Mouse (Mus musculus): ENCODE measurements at regions not wholly inside any gene's neighbourhood (a gene's known extent, or its start where the extent isn't known, plus 50 kb on each side); places are given as distances from the start of the nearest gene placed in this dataset.
A peak's percentile ranks its signal among the peaks of the same experiment; 100 is the strongest.
"Not testable (repeated sequence)": the region's sequence is repeated elsewhere in the genome, so short reads cannot be mapped to it uniquely, and the experiment has no call there.

DNA sequence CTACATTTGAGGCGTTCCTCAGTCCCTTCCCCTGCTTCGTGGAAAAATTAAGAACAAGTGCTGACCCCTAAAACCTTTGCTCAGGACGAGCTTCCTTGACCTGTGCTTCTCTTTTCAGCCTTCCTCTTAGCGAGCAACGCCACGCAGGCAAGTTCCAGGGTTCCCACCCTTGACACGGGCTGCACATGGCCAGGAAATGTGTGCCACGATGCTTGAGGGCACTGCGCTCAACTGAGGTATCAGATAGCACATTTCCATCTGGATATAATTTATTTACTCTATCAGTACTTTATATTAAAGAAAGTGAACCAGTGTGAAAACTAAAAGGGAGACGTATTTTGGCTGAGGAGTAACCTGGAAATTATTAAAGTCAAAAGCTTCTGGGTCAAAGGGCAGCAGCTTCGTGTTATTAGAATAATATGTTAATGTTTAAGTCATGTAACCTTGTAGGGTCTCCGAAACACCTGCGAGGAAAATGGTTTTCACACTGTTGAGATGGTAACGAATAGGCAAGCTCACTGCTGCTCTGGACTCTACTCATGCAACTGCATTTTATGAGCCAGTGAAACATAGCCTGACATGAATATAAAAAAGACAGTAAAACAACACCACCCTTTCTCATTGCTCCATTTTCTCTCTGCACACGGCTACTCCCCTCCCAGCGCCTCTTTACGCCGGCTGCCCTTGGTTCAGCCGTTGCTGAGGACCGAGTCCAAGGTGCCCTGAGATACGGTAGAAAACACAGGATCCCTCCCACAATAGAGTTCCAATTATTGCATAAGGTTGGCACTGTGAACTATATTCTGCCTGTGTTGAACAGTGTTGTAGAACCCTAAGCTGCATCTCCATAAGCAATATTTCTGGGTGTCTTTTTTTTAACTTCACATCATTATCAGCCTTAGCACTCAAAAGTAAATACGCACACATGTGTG, 204.9 kb upstream of the Intu start:
- DNase-seq (ENCODE audit: low spot score in 2 of 2): no peak

DNA sequence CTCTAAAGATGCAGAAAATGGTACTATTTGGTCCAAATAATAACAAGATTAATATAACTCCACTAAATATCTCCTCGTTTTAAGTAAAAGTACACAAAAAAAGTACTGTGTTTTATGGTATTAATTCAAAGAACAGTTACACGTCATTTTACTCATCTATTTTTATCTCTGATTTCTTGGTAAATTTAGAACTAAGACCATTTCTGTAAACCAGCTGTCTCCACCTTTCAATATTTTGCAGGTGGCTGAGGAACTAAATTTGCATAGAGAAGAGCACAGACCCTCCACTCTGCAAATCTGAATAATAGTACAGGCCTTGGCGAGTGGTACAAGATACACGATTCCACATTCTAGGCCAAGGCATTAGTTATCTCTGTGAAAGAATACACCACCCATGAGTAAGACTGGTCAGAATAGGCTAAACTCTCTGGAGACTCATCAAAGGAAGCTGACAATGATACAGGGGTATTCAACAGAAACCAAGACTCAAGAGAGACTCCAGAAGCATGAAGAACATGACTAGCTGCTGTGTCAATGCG, 191.5 kb upstream of the Intu start:
- DNase-seq (ENCODE audit: low spot score in 2 of 2): no peak

DNA sequence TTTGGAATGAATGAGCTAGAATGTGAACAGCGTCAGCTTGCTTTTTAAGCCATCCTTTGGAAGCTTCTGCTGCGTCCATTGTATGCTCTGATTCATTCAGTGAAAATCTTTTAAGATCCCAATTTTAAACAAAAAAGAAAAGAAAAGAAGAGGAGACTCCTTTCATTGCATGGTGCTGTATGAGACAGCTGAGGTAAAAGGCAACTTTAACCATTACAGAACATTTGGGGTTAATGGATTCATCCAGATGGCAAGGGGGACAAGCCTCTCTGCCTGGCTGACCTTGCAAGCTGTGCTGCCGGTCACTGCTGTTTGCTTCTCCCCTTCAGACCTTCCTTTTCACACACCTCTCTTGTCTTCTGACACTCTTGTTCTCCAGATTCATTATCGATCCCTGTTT, 176.0 kb upstream of the Intu start:
- no peak for DNase-seq (ENCODE audit: low spot score in 2 of 2)

DNA sequence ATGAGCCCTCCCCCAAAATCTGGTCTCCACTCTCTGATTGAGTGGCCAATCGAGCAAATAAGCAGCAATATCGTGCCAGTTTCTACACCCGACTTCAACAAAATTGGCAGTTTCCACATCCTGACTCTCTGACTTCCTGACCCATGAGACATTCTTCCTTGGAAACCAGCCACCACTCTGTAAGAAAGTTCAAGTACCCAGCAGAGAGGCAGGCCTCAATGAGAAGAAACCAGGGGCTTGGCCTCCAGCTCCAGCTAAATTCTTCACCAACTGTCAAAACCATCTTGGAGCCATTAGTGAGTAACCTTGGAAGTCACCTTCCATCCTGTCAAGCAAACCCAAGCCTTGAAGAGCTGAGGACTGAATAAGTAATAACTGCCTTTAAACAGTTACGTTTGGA, 162.7 kb upstream of the Intu start:
- no peak for DNase-seq (ENCODE audit: low spot score in 2 of 2)

DNA sequence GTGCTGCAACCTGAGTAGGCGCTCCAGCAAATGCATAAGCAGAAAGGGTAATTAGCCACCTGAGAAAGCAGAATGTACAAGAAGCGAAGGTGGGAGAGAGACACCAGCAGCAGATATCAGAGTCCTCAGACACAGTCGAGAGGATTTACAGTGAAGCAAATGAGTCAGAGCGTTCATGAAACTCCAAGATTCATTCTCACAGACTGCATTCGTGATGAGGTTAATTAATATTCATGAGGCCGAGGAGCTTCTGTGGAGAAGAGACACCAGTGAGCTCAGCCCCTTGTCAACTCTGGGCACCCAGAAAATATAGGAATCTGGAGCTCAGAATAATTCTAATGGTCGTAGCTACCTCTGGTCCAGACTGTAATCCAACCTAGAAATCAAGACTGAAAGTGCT, 159.7 kb upstream of the Intu start:
- no peak for DNase-seq (ENCODE audit: low spot score in 2 of 2)

DNA sequence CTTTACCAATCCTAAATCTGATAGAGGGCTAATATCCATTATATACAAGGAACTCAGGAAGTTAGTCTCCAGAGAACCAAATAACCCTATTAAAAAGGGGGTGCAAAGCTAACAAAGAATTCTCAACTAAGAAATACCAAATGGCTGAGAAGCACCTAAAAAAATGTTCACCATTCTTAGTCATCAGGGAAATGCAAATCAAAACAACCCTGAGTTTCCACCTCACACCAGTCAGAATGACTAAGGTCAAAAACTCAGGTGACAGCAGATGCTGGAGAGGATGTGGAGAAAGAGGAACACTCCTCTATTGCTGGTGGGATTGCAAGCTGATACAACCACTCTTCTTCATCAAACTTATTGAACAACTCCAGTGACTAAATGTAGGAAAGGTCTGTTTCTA, 154.9 kb upstream of the Intu start:
- not testable (repeated sequence) for DNase-seq (ENCODE audit: low spot score in 2 of 2)

DNA sequence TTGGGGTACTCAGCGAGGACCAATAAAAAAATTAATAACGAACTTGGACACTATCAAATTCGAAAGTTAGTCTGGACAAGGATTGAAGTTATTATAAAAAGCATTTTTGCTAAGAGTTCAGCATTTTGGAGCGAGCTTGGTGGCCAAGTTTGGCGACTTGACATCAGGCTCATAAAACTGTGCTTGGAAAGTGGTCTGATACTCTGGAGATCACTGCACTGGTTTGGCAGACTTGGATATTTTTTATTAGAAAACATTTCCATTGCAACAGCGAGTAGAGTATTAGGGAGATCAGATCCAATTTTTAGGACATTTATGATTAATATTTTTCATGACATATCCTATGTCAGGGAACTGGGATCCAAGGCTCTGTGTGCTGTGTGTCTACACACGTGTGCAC, 153.7 kb upstream of the Intu start:
- DNase-seq (ENCODE audit: low spot score in 2 of 2): no peak

DNA sequence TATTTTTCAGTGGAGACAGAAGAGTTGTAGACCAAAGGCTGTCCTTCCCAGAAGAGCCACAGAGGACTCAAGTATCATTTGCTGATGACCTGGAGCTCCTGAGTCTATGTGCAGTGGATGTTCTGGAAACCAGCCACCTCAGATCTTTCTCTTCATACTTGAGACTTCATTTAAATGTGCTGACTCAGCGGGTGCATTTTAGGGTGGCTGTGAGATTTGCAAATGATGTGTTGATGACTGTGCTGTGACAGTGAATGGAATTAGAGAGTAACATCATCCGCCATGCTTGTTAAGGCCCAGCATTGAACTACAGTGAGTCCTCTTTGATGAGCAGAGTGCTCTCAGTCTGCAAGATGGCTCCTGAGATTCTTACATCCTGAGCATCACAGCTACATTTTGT, 152.0 kb upstream of the Intu start:
- no peak for DNase-seq (ENCODE audit: low spot score in 2 of 2)

DNA sequence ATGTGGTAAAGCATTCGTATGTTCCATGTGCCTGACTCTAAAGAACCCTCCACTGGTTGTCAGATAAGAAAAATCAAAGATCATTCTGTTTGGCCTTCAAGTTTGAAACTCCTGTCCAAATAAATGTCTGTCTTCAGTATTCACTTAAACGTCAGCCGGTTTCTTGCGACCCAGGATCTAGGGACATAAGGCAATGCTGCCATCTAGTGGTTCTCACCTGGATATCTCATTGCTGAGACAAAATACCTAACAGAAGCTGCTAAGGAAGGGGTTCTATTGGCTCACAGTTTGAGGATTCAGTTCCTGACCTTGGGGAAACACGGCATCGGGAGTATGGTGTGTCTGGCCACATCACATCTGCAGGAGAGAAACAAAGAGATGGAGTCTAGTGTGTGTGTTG, 139.5 kb upstream of the Intu start:
- DNase-seq (ENCODE audit: low spot score in 2 of 2): peak; percentile 12 to 19

DNA sequence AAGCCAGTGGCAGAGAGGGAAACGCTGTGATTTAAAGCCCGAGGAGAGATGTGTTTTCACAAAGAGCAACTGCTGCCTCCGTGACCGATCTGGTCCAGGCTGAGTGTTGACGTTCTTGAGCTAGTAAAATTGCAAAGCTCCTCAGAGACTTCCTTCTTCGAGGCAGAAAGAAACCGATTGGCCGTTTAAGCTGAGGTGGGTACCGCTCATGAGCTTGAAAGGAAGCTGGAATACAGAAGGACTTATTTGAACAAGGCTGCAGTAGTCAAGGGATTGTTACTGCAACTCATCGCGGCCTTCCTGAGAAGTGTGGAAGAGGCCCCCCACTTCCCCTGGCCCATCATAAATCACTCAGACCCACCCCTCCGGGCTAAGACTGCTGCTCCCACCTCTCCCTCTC, 132.9 kb upstream of the Intu start:
- DNase-seq (ENCODE audit: low spot score in 2 of 2): no peak

DNA sequence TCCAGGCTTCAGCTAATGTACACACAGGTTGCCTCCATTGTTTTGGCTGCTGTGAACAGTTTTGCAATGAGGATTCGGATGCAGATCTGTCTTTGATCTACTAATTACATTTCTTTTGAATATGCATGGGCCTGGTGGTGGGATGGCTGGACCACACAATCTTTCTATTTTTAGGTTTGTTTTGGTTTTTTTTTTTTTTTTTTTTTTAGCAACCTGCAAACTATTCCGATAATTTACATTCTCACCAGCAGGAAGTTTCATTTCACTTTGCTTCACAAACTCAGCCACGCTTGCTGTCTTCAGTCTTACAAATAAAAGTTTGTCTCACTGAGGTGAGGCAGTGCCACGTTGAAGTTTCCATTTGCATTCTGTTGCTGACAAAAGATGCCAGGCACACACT, 127.7 kb upstream of the Intu start:
- DNase-seq (ENCODE audit: low spot score in 2 of 2): no peak

DNA sequence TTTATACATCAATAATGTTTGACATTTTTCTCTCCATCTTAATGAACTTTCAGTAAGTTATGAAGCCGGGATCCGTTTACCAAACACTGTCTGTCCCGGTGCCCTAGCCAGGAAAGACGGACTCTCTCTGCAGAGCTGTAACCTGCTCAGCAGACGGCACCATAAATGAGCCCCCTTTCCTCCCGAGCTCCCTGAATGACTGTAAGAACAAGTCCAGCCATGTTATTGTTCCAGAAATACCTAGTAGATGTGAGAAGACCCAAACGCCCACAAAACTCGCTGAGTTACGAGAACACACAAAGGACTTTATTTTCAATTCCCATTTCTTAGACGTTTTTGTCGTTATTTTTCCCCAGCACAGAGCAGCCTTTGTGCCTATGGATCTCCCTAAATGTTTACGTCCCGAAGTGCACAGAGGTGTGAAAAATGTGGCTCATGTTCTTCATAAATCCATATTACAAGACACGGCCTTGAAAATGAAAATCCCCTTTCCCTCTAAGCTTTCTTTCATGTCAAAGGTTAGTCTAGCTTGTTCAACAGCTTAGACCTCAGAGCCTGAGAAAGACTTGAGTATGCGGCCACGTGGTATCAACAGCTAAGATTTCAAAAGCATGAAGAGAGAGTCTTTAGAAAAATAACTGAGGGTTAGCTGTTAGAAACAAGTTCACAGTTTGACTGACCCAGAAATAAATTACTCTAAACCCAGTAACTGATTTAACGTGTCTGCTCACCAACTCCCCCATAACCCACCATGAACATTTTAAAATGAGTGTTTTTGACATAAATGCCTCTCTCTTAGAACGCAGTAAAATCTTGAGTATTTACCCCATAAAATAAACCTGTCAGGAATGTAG, 125.8 kb upstream of the Intu start:
- DNase-seq (ENCODE audit: low spot score in 2 of 2): no peak

DNA sequence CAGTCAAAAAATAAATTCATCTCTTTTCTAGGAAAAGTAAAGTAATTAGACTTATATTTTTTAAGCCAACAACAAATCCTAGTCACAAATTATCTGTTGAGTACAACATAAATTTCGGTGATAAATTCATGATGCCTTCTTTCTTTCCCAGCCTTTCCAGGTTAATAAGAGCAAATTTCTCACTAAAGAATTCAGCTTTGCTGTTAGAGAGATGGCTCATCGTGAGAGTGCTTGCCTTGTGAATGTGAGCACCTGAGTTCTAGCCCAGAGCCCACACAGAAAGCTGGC, 125.2 kb upstream of the Intu start:
- DNase-seq (ENCODE audit: low spot score in 2 of 2): no peak

DNA sequence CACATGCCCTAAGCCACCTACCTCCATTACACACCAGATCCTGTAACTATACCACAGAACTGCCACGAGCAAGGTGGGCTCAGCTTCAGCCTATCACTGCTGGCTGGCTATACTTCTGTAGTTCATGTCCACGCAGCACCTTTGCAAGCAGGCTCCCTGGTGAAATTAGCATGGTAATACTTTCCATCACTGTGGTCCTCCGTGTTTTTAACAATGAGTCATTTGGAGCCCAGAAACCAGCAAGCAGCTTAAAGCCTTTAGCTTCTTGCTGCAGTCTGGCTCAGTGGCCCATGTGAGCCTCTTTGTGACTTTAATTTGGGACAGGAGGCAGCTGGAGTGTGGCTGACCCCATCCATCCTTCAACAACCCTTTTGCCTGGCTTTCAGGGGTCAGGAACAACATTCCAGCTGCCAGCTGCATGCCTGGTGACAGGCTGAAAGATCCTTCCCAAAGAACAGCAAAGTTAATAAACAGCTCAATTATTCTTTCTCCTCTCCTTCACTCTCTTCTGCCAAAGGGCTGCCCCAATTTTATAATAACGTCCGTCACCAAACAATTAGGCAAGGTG, 122.1 kb upstream of the Intu start:
- DNase-seq (ENCODE audit: low spot score in 2 of 2): no peak

DNA sequence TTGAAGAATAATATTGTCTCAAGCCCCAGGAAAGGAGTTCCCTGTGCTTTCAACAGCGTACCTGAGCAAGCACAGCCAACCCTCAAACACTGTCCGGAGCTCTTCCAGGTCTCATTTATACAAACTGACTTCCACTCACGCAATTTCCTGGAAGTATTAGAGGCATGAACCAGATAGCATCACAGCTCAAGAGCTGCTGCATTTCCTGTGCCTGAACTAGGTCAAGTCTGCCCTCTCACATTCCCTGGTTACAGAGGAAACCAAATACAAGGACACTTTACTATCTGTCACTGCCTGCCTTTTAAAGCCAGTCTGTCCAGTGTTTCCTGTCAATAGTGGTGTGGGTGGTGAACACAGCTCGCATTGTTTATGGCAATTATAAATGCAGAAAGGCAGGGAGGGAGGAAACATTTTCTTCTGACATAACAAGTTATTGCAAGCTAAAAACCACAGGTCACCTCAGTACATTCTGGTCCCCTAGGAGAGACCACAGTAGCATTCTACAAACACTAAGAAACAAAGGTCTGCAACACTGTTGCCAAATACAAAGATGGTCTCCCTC, 120.3 kb upstream of the Intu start:
- no peak for DNase-seq (ENCODE audit: low spot score in 2 of 2)

DNA sequence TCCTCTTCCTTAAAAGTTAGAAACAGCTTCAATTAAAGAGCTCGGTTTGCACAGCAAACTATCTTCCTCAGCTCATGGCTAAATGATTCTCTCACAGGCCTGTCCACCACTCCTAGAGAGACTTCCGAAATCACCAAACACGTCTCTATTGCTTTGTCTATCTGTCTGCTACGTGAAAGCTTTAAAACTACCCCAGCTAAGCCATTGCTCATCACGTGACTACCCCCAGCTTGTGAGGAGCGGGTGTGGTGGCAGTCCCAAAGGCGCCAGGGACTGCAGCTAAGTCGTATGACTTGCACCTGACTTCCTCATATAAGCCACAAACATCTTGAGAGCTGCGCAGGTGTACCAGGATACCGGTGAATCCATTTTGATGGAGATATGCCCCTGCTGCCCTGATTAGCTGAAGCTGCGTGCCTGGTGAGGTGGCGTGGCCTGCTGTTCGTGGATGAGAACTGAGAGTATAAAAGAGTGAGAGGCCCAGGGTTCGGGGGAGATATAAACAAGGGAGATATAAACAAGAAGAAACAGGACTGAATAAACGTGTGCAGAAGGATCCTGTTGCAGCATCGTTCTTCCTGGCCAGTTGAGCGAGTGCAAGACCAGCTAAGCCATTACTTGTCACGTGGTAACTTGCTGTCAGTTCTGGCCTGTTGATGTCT, 105.8 kb upstream of the Intu start:
- not testable (repeated sequence) for DNase-seq (ENCODE audit: low spot score in 2 of 2)

DNA sequence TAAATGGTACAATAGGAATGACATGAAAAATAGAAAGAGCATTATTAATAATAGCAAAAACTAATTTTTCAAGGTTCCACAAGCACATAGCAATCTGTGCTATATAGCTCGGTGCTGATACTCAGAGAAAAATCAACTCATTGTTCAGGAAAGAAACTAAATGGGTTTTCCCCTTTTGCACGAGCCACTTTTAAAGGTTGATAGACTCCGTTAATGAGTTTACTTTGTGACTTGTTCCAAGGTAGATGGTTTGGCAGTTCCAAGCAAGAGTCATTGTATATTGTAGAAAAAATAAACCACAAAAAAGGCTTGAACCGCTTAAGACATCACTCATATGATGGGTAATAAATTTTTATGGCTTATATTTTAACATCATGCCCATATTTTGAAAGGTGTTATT, 105.0 kb upstream of the Intu start:
- DNase-seq (ENCODE audit: low spot score in 2 of 2): no peak

DNA sequence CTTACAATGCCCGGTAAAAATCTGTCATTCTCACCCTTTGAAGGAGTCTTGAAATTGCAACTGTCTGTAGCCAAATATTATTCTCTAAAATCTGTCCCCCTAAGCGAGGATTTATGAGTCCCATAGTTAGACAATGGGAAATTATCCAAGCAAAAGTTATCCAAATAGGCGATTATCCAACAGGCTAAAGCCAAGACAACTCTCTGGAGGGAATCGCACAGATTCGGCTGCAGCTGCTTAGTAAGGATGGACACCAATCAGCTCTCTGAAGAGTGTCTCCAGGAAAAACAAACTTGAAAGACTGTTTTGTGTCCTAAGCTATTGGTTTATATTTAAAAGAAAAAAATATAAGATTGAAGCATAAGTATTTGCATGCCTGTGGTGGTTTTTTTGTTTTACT, 103.1 kb upstream of the Intu start:
- DNase-seq (ENCODE audit: low spot score in 2 of 2): no peak

DNA sequence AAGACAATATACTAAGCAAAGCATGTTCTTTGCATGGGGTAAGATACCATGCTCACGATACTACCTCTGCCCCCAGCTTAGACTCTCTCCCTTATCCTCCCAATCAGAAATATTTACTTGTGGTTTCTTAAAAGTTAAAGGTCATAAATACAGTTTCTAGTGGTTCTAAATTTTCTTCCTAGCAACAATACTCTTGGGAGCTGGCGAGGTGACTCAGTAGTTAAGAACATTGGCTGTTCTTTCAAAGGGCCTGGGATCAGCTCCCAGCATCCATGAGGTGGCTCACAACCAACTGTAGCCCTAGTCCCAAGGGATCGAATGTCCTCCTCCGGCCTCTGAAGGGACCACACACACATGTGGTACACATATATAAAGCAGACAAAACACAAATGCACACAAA, 92.8 kb upstream of the Intu start:
- DNase-seq (ENCODE audit: low spot score in 2 of 2): no peak

DNA sequence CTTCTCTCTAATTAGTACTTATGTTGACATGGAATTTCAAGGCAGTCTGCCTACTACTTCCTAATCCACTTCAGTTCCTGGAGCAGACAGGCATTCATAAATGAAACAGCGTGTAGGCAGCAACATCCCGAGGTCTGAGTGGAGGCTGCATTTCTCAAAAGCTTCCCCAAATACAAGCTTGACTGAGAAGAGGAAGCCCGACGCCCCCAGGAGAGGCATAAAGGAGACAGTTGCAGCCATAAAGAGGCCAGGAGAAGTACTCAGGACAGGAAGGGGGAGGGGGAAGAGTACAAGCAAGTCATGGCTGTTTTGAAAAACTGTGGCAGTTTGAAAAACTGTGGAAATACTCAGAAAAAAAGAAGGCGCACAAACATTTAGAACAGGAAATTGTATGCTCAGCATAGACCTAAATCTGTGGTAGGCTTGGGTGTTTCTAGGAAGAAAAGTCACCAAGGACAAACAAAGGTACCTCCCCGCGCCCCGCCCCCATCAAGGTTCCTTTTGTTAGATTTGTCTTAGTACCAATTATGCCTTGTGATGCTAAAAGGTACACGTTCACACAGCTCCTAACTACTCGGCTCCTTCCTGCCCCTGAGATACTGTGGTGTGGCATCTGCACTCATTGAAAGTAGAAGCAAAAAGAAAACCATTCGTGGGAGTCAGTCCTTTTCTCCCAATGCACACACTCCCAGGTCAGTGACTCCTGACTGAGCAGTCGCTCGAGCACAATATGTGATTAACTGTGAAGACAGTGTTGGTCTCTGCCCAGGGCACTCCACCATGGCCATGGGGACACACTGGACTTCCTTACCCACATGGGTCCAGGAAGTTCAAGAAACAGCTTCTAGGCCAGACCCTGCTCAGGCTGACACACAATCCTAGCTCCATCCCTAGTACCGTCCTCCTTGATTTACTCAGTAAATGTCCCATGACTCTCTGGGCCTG, 89.7 kb upstream of the Intu start:
- no peak for DNase-seq (ENCODE audit: low spot score in 2 of 2)

All from left cerebral cortex, adult 18-20 months (tissue).